Mouse (Mus musculus) urinary bladder, postnatal 4 days (tissue): ENCODE measurements around the gene Idh3a.

Source experiments
- DNase-seq, 2 experiments: peaks; one replicate each; pipeline ENCODE4 v3.0.0; 2021 to 2022; ENCODE audit warnings: low spot score in 2 of 2

Idh3a gene

GRCm38 (mm10) chr9:54647456-54647855, 61.3 kb downstream of the Idh3a start:
- no peak for DNase-seq

- DNase-seq, result no peak
These were observed 63.2 kb downstream of the Idh3a start for GRCm38 (mm10) chr9:54649360-54649759.

GRCm38 (mm10) chr9:54652778-54653177, 66.6 kb downstream of the Idh3a start:
- no peak for DNase-seq
